Mouse (Mus musculus): ENCODE results near the gene Hes7. TPM values are rescaled to one million over a fixed set of nuclear protein-coding genes. Genes with fewer than 3 reads are reported as not detected.

The Hes7 gene
- total RNA-seq, 1 experiment from 2014 or later = not detected

DNA sequence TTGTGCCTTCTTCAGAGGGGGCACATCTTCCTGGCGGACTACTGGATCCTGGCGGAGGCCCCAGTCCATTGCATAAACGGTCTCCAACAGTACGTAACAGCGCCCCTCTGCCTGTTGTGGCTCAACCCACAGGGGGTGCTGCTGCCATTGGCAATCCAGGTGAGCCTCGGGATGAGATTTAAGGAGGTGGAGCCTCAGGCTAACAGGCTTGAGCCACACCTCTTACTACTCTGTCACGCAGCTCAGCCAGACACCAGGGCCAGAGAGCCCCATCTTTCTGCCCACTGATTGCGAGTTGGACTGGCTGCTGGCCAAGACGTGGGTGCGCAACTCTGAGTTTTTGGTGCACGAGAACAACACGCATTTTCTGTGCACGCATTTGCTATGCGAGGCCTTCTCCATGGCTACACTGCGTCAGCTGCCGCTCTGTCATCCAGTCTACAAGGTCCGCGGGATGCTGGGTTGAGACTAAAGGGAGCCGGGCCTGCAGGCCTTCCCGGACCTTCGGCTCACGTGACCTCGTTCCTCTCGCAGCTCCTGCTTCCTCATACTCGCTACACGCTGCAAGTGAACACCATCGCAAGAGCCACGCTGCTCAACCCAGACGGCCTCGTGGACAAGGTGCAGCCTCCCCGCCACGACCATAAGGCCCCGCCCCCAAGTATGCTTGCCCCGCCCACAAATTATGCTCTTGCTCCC, 13.9 kb downstream of the Hes7 start:
- ATAC-seq (replicated peaks; ENCODE audit: low read depth, poor library complexity, severe bottlenecking) = peak; percentile 77

- no peak for ATAC-seq (replicated peaks; ENCODE audit: low read depth, poor library complexity, severe bottlenecking)
These were observed 14.4 kb downstream of the Hes7 start for GRCm38 (mm10) chr11:69134622-69134968.

DNA sequence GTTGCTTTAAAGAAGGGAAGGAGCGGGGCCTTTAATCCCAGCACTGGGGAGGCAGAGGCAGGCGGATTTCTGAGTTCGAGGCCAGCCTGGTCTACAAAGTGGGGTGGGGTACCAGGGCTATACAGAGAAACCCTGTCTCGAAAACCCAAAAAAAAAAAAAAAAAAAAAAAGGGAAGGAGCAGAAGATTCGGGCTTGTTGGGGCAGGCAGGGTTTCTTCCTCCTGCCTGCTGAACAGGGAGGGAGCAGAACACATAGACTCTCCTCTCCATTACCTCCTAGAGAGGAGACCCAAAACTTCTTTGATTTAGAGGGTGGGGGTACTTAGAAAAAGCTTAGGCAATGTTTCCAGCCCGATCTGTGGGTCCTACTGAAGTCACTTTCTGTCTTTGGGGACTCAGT, 15.2 kb downstream of the Hes7 start:
- ATAC-seq (replicated peaks; ENCODE audit: low read depth, poor library complexity, severe bottlenecking) = no peak

- no peak for ATAC-seq (replicated peaks; ENCODE audit: low read depth, poor library complexity, severe bottlenecking)
These were observed 27.3 kb downstream of the Hes7 start for GRCm38 (mm10) chr11:69147546-69147945.

DNA sequence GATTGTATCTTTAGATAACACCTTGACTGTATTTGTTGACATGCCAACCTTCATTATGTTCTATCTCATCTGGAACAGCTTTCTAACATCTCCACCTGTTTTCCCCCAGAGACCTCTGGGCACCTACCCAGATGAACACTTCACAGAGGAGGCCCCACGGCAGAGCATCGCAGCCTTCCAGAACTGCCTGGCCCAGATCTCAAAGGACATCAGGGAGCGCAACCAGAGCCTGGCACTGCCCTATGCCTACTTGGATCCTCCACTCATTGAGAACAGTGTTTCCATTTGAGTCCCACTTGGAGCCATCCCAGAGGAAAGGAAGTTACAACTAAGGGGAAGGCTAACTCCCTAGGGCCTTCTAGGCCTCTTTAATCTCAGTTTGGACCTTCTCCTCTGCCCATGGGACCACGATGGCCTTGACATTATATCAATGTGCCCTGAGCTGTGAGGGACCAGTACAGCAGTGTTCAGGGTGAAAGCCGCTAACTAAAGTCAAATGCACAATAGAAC, 28.3 kb downstream of the Hes7 start:
- no peak for ATAC-seq (replicated peaks; ENCODE audit: low read depth, poor library complexity, severe bottlenecking)

GRCm38 (mm10) chr11:69149728-69150127, 29.5 kb downstream of the Hes7 start:
- ATAC-seq (replicated peaks; ENCODE audit: low read depth, poor library complexity, severe bottlenecking) = no peak

DNA sequence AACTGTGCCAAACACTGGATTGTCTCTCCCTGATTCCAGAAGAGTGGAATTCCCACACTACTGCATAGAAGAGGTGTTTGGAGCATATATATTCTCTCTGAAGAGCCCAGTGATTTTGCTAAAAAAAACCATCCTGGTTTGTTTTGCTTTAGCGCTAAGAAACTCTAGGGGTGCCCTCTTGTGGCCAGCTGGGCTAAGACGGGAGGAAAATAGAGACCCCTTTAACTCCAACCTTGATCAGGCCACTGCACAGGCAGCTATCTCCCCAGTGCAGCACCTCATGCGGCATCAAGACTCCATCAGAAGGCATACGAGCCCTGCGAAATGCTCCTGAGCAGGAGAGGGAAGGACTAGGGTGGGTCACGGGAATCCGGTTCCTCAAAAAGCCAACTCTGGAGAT, 30.2 kb downstream of the Hes7 start:
- peak; percentile 78 for ATAC-seq (replicated peaks; ENCODE audit: low read depth, poor library complexity, severe bottlenecking)

DNA sequence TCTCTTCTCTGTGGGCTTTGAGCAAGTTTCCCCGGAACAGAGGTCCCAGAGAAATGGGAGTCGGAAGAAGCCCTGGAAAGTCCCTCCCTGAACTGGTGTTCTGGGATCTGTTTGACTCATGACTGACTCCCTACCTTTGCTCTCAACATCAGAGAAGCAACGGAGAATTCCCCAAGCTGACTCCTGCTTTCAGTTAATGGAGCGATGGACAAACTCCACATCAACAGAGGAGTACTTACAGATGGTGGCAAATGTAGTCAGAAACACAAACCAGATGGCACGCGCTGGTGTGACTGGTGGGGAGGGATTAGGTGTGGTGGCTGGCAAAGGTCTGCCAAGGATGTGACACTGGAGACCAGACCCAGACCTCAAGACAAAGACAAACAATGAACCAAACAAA, 30.8 kb downstream of the Hes7 start:
- no peak for ATAC-seq (replicated peaks; ENCODE audit: low read depth, poor library complexity, severe bottlenecking)

GRCm38 (mm10) chr11:69153831-69154230, 33.6 kb downstream of the Hes7 start:
- ATAC-seq (replicated peaks; ENCODE audit: low read depth, poor library complexity, severe bottlenecking) = no peak

DNA sequence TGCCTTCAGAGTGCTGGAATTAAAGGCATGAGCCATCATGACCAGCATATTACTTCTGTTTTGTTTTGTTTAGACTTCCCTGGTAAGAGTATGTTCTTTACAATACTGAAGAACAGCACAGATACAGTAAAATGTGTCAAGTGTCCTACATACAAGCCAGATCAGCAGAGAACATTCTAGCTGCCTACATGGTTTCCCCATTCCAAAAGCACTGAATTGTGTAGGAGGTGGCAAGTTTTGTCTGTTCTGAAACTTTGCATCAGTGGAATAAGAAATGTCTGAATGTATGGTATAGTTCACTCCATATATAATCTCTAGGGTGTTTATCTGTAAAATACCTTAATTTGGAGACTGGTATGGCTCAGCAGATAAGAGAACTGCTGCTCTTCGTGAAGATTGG, 35.1 kb downstream of the Hes7 start:
- no peak for ATAC-seq (replicated peaks; ENCODE audit: low read depth, poor library complexity, severe bottlenecking)

GRCm38 (mm10) chr11:69156800-69157199, 36.6 kb downstream of the Hes7 start, which contains the start of gene Alox12b:
TSS of gene Alox12b (plus strand) at chr11:69156989.
- peak; percentile 39; the same call in 1 of the 2 replicates for ATAC-seq (replicated peaks; ENCODE audit: low read depth, poor library complexity, severe bottlenecking)

DNA sequence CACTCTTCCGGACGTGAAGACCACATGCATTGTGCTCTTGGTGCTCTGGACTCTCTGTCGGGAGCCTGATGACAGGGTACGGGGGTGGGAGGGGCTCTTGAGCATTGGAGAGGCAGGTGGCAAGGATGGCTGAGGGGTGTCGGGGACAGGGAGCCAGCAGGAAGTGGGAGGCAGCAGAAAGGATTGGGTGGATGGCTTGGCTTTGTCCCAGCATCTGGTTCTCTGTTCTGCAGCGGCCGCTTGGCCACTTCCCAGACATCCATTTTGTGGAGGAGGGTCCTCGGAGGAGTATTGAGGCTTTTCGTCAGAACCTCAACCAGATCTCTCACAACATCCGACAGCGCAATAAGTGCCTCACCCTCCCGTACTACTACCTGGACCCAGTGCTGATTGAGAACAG, 49.1 kb downstream of the Hes7 start:
- ATAC-seq (replicated peaks; ENCODE audit: low read depth, poor library complexity, severe bottlenecking) = no peak

DNA sequence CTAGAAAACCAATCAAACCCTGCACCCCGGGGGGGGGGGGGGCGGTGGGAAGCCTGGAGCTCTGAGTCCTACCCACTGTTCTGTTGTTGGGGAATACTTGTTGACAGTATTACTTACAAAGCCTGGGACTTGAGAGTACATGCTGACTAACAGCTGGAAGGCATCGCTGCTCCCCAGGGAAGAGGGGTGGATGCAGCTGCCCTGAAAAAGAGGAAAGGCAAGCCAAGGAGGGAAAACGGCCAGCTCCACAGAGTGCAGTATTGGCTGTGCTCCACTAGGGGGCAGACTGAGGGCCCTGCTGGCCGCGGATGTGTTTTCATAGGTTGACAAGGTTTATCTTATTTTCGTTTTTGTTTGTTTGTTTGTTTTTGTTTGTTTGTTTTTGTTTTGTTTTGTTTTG, 51.4 kb downstream of the Hes7 start:
- peak; percentile 67; the same call in 1 of the 2 replicates for ATAC-seq (replicated peaks; ENCODE audit: low read depth, poor library complexity, severe bottlenecking)

DNA sequence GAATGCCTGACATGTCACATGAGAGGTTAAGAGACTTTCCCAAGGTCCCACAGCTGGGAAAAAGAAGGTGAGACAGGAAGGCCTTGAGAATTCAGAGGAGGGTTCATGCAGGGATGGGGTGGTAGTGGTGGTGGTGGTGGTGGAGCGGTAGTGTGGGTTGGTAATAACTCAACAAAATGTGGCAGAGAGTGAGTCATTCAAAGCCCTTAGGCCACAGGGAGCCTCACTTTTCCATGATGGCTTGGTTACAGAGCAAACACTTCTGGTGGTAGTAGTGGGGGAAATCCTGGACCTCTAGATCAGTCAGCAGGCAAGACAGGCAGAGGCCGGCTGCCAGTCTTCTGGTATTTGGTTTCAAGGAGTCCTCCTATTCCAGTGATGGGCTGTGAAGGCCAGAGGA, 52.4 kb downstream of the Hes7 start:
- no peak for ATAC-seq (replicated peaks; ENCODE audit: low read depth, poor library complexity, severe bottlenecking)

Other genes with a start within 250 kb of the Hes7 start
- gene Ndel1, start 248.5 kb upstream of the Hes7 start, total RNA-seq (2017) = 36.8 and 38.4 TPM in 2 replicates
- gene Rnf222, start 231.9 kb upstream of the Hes7 start, total RNA-seq (2017) = 0.23 TPM in 1 of 2 replicates, not detected in the other
- 5,501 and 6,055 TPM in 2 replicates for gene Rpl26, start 218.8 kb upstream of the Hes7 start, total RNA-seq (2017)
- gene Odf4, start 193.3 kb upstream of the Hes7 start, total RNA-seq (2017) = not detected in 2 replicates
- 0.14 and 1.1 TPM in 2 replicates for gene Arhgef15, start 162.9 kb upstream of the Hes7 start, total RNA-seq (2017)
- gene Slc25a35, start 152.3 kb upstream of the Hes7 start, total RNA-seq (2017) = 1.4 and 2.1 TPM in 2 replicates
- 36.7 and 39.4 TPM in 2 replicates for gene Rangrf, start 145.2 kb upstream of the Hes7 start, total RNA-seq (2017)
- gene Pfas, start 111.9 kb upstream of the Hes7 start, total RNA-seq (2017) = 50.5 and 57.2 TPM in 2 replicates
- 18.0 and 30.8 TPM in 2 replicates for gene Ctc1, start 104.5 kb upstream of the Hes7 start, total RNA-seq (2017)
- 89.5 and 121 TPM in 2 replicates for gene Aurkb, start 74.8 kb upstream of the Hes7 start, total RNA-seq (2017)
- 4.5 and 5.4 TPM in 2 replicates for gene Borcs6, start 60.7 kb upstream of the Hes7 start, total RNA-seq (2017)
- 23.2 and 26.3 TPM in 2 replicates for gene Tmem107, start 49.6 kb upstream of the Hes7 start, total RNA-seq (2017)
- gene Vamp2, start 31.9 kb upstream of the Hes7 start, total RNA-seq (2017) = 7.1 and 10.0 TPM in 2 replicates
- 9.3 and 16.9 TPM in 2 replicates for gene Per1, start 25.2 kb upstream of the Hes7 start, total RNA-seq (2017)
- gene 9130213A22Rik, start 2.2 kb downstream of the Hes7 start, total RNA-seq (2017) = not detected in 2 replicates
- 6.9 TPM in 1 of 2 replicates, not detected in the other for gene Aloxe3, start 5.5 kb downstream of the Hes7 start, total RNA-seq (2017)
- not detected in 2 replicates for gene Alox12b, start 36.6 kb downstream of the Hes7 start, total RNA-seq (2017)
- gene Alox8, start 77.4 kb downstream of the Hes7 start, total RNA-seq (2017) = not detected in 2 replicates
- gene Gucy2e, start 116.6 kb downstream of the Hes7 start, total RNA-seq (2017) = 0.14 TPM in 1 of 2 replicates, not detected in the other
- 20.3 and 26.5 TPM in 2 replicates for gene Cntrob, start 203.4 kb downstream of the Hes7 start, total RNA-seq (2017)
- 75.4 and 87.8 TPM in 2 replicates for gene Trappc1, start 203.6 kb downstream of the Hes7 start, total RNA-seq (2017)
- 0.05 TPM in 1 of 2 replicates, not detected in the other for gene Kcnab3, start 205.9 kb downstream of the Hes7 start, total RNA-seq (2017)
- gene Rnf227, start 220.1 kb downstream of the Hes7 start, total RNA-seq (2017) = 8.3 and 9.0 TPM in 2 replicates
- gene Chd3, start 249.0 kb downstream of the Hes7 start, total RNA-seq (2017) = 64.5 and 68.0 TPM in 2 replicates